Mouse (Mus musculus) telencephalon, adult 2 months (tissue): Measurements from ENCODE around the gene Naa15.
A peak's percentile ranks its signal among the peaks of the same experiment; 100 is the strongest.
"Not testable (repeated sequence)": the region's sequence is repeated elsewhere in the genome, so short reads cannot be mapped to it uniquely, and the experiment has no call there.

Source experiments
- DNase-seq: peaks from one replicate; pipeline ENCODE4 v3.0.0-alpha.2; 2011; ENCODE audit warnings: low read depth, low spot score

Gene Naa15

DNA sequence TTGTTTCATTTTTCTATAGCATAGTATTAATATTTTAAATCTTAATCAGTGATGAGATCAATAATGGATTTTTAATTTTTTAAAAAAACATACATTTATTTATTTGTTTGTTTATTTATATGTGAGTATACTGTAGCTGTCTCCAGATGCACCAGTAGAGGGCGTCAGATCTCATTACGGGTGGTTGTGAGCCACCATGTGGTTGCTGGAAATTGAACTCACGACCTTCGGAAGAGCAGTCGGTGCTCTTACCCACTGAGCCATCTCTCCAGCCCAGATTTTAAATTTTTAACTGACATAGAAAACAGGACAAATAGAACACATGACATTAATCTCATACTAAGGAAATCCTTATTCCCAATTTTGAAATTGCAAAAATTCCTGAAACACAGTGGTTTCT lies 19.4 kb downstream of the Naa15 start:
- DNase-seq, result not testable (repeated sequence)

GRCm38 (mm10) chr3:51434871-51435595 lies 20.1 kb downstream of the Naa15 start:
- no peak for DNase-seq

DNA sequence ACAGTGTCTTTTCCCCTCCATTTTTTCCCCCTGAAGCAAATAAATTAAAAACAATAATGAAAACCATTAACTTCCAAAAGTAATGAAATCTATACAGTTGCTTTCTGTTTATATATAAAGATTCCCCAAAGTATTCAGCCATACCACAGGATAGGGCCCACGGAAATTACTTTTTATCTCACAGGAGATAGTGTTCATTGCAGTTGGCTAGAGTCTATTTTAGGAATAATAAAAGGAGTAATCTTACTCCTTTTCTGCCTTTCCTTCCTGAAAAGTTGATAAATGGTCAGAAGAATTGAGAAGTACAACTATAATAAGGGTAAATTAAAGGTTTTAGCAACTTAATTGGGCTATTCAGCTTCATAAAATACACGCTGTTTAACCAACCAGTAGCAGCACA lies 53.6 kb downstream of the Naa15 start:
- no peak for DNase-seq

DNA sequence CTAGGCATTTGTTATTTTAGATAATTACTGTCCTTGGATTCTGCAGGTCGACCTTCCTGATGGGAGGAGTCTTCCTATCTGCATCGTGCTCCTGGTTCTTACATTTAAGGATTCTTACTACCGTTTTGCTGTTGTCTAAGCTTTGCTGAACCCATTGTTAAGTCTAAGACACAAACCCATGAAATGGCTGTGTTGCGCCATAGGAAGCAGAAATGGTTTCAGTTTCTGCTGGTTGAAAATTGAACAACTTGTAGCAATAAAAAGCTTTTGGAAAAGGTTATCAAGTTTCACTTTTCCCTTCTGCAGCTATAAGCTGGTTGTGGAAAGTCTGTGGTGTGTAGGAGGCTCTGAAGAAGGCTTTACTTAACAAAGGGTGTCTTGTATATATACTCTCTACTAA lies 60.8 kb downstream of the Naa15 start:
- DNase-seq, result no peak

DNA sequence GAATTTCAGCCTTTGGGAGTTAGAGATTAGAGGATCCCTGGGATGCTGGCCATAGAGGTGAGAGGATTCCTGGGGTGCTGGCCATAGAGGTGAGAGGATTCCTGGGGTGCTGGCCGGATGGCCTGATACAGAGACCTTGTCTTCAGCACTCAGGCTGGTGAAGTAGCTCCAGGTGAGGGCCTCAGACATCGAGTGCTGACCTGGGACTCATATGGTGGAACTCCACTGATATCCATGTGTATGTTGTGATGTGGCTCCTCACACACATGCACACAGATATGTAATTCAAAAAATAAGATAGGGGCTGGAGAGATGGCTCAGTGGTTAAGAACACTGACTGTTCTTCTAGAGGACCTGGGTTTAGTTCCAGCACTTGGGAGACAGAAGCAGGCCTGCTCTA lies 64.9 kb downstream of the Naa15 start:
- no peak for DNase-seq

GRCm38 (mm10) chr3:51481059-51481458 lies 66.1 kb downstream of the Naa15 start:
- no peak for DNase-seq

GRCm38 (mm10) chr3:51481881-51482280 lies 66.9 kb downstream of the Naa15 start:
- DNase-seq, result no peak

- DNase-seq, result no peak
These were observed 67.8 kb downstream of the Naa15 start for GRCm38 (mm10) chr3:51482781-51483180.

DNA sequence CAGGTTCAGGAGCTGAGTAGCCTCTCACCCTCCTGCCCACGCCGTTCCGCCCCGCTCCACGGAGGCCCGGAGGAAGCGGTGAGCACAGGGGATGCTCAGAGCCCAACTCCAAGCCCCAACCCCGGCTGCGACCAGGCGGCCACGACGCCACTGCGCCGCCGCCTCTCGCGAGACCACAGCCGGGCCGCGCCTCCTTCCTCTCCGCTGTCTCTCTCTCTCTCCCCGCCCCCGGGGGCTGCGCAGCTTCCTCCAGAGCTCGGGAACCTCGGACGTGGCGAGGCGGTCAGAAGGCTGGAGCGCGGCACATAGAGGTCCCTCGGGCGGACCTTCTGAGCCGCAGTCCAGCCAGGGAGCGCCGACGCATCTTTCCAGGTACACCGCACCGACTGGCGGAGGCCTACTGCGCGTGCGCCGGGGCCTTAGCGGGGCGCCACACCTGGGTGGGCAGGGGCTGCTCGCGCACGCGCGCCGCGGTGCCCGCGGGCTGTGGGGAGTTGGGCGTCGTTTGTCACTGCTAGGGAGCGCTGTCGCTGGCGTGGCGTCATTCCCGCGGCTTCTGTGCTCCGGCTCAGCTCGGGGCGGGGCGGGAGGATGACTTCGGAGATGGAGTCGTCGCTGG lies 68.9 kb downstream of the Naa15 start, which contains the start of gene Rab33b:
Gene Rab33b, plus strand, starts transcription at position 180 of the 619 bp plus-strand sequence.
- DNase-seq, result peak; percentile 95

GRCm38 (mm10) chr3:51484370-51484769 lies 69.4 kb downstream of the Naa15 start:
- DNase-seq, result no peak

DNA sequence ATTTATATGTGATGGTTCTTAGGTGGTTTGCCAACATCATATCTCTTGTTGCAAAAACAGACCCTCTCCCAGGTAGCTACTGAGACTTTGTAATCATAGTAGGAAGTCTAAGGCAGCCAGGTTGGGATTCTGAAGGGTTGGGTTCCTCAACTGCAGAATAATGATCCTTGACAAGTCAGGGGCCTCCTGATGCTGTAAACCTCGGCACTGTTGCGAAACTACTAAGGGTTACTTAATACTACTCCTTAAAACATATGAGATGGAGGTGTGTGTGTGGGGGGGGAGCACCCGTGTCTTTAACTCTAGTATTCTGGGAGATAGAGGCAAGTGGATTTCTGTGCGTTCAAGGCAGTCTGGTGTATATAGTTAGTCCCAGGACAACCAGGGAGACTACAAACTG lies 70.4 kb downstream of the Naa15 start:
- DNase-seq, result no peak

DNA sequence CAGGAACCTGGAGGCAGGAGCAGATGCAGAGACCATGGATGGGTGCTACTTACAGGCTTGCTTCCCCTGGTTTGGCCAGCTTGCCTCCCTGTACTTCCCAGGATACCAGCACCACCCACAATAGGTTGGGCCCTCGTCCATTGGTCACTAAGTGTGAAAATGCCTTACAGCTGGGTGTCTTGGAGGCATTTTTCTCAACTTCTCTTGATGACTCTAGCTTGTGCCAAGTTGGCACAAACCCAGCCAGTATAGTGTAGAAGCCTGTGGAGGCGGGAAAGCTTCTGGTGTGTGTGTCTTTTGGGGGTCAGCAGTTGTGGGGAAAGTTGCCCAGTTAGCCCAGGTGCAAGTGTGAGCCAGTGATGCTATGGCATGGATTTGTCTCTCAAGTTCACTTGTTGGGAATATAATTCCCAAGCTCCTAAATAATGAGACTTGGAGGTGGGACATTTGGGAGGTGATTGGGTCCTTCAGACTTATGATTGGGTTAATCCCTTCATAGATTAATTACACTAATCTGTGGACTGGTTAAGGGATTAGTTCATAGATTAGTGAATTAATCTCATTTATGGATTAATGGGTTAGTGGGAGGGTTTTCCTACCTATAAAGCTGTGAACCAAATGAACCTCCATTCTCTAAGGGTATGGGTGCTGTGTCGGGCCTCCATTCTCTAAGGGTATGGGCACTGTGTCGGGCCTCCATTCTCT lies 71.7 kb downstream of the Naa15 start:
- DNase-seq, result no peak

DNA sequence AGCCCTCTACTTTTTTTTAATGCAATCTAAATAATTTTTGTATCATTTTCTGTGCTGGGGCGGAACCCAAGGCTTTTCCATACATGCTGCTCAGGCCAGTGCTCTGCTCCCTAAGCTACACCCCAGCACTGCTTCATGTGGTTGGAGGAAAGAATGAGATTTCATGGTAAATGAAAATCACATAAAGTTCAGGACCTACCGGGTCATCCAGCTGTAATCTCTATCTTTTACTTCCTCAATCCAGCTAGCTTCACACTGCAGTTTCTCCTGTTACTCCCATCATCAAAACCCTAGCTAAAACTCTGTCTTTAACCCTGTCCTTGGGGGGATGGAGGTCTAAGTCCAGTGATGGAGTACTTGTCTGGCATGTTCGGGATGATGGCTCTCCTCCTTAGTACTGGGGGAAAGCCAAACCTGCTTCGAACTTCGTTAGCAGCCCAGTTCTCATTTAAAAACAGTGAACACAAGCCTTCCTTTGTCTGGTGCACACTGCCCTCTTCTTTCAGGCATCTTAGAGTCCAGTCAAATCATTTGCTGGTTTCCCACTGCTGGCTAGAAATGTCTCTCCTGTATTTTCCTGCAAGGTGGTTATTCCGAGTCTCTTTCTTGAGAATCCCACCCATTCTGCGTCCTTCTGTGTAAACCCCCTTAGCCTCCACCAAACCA lies 75.3 kb downstream of the Naa15 start:
- no peak for DNase-seq

DNA sequence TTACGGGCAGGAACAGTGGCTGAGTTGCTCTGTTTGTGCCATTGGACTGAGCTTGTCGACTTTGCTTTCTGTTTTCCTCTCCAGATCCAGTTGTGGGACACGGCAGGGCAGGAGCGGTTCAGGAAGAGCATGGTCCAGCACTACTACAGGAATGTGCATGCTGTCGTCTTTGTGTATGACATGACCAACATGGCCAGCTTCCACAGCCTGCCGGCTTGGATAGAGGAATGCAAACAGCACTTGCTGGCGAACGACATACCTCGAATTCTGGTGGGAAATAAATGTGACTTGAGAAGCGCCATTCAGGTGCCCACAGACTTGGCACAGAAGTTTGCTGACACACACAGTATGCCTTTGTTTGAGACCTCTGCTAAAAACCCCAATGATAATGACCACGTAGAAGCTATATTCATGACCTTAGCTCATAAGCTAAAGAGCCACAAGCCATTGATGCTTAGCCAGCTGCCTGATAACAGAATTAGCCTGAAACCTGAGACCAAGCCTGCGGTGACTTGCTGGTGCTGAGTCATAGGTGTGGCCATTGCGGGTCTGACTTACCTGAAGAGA lies 78.4 kb downstream of the Naa15 start:
- DNase-seq, result no peak

DNA sequence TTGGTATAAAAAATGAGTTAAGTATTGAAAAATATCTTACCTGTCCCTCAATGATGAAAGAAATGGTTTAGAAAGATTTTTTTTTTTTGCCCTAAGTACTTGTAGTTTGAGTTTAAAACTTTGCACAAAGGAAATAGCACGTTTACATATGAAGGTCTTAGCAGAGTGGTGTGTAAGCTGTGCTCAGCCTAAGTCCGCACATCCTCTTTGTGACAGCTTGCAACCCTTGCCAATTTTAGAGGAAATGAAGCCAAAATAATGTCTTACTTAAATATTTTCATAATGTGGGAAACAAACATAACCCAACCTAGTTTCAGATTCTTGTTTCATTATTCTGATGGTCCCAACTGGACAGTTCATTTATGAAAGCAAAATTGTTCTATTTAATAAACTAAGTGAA lies 79.5 kb downstream of the Naa15 start:
- no peak for DNase-seq

DNA sequence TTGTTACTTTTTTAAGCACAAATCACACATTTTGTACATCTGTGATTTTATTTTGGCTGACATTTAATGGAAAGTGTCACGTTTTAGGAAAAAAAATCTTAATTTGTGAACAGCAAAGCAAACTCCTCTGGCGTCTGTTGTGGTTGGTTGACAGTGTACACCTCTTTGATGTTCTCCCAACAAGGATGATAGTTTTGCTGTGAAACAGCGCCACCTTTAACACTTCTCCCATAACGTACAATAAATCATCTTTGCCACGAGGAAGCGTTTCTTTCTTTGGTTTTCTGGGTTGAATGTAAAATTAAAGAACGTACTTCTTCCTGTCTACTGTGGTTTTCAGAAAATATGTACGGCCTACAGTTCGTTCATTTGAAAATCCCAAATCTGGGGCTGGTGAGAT lies 80.7 kb downstream of the Naa15 start:
- DNase-seq, result no peak

DNA sequence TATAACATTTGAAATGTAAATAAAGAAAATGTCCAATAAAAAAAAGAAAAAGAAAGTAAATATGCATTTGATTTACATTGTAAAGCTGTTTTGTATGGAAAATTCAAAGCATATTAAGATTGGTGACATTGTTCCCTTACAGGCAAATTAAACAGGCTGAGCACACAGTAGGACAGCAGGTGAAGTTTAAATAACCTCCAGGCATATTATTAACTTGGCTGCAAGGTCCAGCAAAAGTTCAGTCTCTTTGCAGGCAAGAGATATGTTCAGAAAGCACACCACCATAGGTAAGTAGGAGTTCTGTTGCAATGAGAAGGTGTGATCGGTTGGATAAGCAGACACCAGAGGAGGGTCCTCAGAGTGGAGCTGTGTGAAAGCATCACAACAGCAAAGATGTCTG lies 83.0 kb downstream of the Naa15 start:
- no peak for DNase-seq

- DNase-seq, result no peak
These were observed 83.7 kb downstream of the Naa15 start for GRCm38 (mm10) chr3:51498659-51499058.

- no peak for DNase-seq
These were observed 84.9 kb downstream of the Naa15 start for GRCm38 (mm10) chr3:51499876-51500275.

- no peak for DNase-seq
These were observed 89.5 kb downstream of the Naa15 start for GRCm38 (mm10) chr3:51504385-51504952.

DNA sequence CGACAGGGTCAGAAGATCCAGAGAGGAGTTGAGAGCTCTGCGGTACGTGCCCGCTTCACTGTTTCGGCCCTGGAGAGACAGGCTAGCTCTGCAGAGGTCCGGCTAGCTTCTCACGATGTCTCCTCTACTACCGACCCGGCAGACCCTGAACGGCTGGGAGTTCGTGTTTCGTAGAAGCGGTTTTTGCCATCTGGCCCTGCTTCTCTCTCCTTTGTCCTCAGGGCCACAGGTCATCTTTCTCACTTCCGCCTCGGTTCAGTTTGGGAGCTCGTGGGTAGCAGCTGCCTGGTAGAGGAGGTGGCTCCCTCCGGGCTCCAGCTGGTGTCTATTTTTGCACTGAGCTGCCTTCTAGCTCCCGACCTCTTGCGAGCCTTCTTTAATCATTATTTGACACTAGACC lies 90.5 kb downstream of the Naa15 start:
- DNase-seq, result no peak

DNA sequence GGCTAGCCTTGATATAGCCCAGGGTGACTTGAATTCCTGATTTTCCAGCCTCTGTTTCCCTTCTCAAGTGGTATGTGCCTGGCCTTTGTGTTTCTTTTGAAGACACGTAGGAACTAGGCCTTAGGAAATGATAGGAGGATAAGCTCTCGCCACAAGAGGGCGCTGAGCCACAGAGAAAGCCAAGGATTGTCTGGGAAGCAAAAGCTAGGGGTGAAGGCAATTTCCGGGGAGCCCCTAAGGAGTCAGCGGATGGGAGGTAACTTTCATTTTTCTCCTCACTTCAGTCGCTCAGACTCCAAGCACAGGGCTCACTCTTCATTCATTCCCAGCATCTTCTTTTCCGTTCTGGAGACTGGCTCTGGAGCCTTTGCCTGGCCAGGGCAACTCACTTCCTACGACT lies 96.0 kb downstream of the Naa15 start:
- peak; percentile 68 for DNase-seq
